Mouse (Mus musculus) cerebral cortex, adult 2 months (tissue): ENCODE measurements around the gene F11.

Experiments used
- WGBS: fragments of 180-500 bp; shearing (Covaris S2); methylation state at CpG from one replicate; pipeline ENCODE4 v1.1.7; 2018; 5-methylcytosine and 5-hydroxymethylcytosine counted together

F11 gene

GRCm38 (mm10) chr8:45261920-45262319, at the start of gene F11:
Gene F11 (minus strand): TSS chr8:45262031.
- WGBS = 89% methylated on average over 10 of the region's 10 CpGs

- 86% methylated on average over 4 of the region's 4 CpGs for WGBS
These were observed 49.1 kb upstream of the F11 start for GRCm38 (mm10) chr8:45310967-45311366.

- 94% methylated on average over 13 of the region's 13 CpGs for WGBS
These were observed 46.5 kb upstream of the F11 start, which contains the start of gene Gm45753 for GRCm38 (mm10) chr8:45308366-45308765. Gene Gm45753 (minus strand): TSS chr8:45308466.

GRCm38 (mm10) chr8:45305479-45305878, 43.6 kb upstream of the F11 start:
- 92% methylated on average over 1 of the region's 1 CpGs for WGBS

- 87% methylated on average over 3 of the region's 3 CpGs for WGBS
These were observed 42.5 kb upstream of the F11 start for GRCm38 (mm10) chr8:45304354-45304753.

- WGBS = 46% methylated on average over 8 of the region's 8 CpGs
These were observed 40.6 kb upstream of the F11 start for GRCm38 (mm10) chr8:45302390-45302789.

- 92% methylated on average over 6 of the region's 6 CpGs for WGBS
These were observed 33.4 kb upstream of the F11 start for GRCm38 (mm10) chr8:45295276-45295675.

GRCm38 (mm10) chr8:45294687-45295086, 32.9 kb upstream of the F11 start, which contains the start of gene Klkb1:
Gene Klkb1 (minus strand): TSS chr8:45294859.
- 90% methylated on average over 7 of the region's 7 CpGs for WGBS

- 54% methylated on average over 2 of the region's 2 CpGs for WGBS
These were observed 30.0 kb upstream of the F11 start for GRCm38 (mm10) chr8:45291790-45292189.

- 84% methylated on average over 8 of the region's 8 CpGs for WGBS
These were observed 19.8 kb upstream of the F11 start for GRCm38 (mm10) chr8:45281630-45282029.

GRCm38 (mm10) chr8:45277453-45277852, 15.6 kb upstream of the F11 start:
- 86% methylated on average over 3 of the region's 3 CpGs for WGBS

GRCm38 (mm10) chr8:45274317-45274716, 12.5 kb upstream of the F11 start:
- 71% methylated on average over 4 of the region's 4 CpGs for WGBS

- 64% methylated on average over 4 of the region's 4 CpGs for WGBS
These were observed 6.0 kb upstream of the F11 start for GRCm38 (mm10) chr8:45267611-45268391.

- 63% methylated on average over 8 of the region's 8 CpGs for WGBS
These were observed 5.2 kb upstream of the F11 start for GRCm38 (mm10) chr8:45266993-45267392.

GRCm38 (mm10) chr8:45264918-45265317, 3.1 kb upstream of the F11 start:
- 91% methylated on average over 4 of the region's 4 CpGs for WGBS

GRCm38 (mm10) chr8:45262851-45263250, 1.0 kb upstream of the F11 start:
- WGBS = 92% methylated on average over 3 of the region's 3 CpGs

GRCm38 (mm10) chr8:45258421-45258820, 3.4 kb downstream of the F11 start:
- 68% methylated on average over 8 of the region's 8 CpGs for WGBS

- 69% methylated on average over 12 of the region's 12 CpGs for WGBS
These were observed 6.8 kb downstream of the F11 start for GRCm38 (mm10) chr8:45255040-45255439.

GRCm38 (mm10) chr8:45254194-45254842, 7.5 kb downstream of the F11 start:
- 63% methylated on average over 8 of the region's 8 CpGs for WGBS

GRCm38 (mm10) chr8:45253586-45253985, 8.2 kb downstream of the F11 start:
- WGBS = 65% methylated on average over 1 of the region's 1 CpGs

GRCm38 (mm10) chr8:45253111-45253510, 8.7 kb downstream of the F11 start:
- 34% methylated on average over 2 of the region's 2 CpGs for WGBS

GRCm38 (mm10) chr8:45246307-45246706, 15.5 kb downstream of the F11 start:
- 60% methylated on average over 7 of the region's 7 CpGs for WGBS

GRCm38 (mm10) chr8:45239363-45239762, 22.5 kb downstream of the F11 start:
- 76% methylated on average over 8 of the region's 8 CpGs for WGBS
